ENCODE assay signal across 8 mouse cellular contexts in genomic region chr5:122054130-122054843, GRCm38 (mm10). TPM values are rescaled to one million over a fixed set of nuclear protein-coding genes. Genes with fewer than 3 reads are reported as not detected.
DNase-seq lines count a peak whose midpoint lies in the region; ATAC-seq and TF ChIP-seq lines count a peak whose summit lies in the region.

No protein-coding gene starts in this region.

- H3K4me2 ChIP-seq in forebrain, embryonic 14.5 days (ENCODE audit: low read length): peak overlapping the region; percentile 46
- H3K4me2 ChIP-seq in hindbrain, embryonic 15.5 days: peak overlapping the region; percentile 54
- peak overlapping the region; percentile 27 for H3K4me2 ChIP-seq in neural tube, embryonic 11.5 days (ENCODE audit: low read depth)

- H3K27ac ChIP-seq in ES-E14 (ENCODE audit: insufficient read depth, low read depth, low read length, poor library complexity, severe bottlenecking): no peak overlapping the region
- peak overlapping the region; percentile 74 for H3K27ac ChIP-seq in forebrain, embryonic 14.5 days (ENCODE audit: low read depth, low read length)
- peak overlapping the region; percentile 68 for H3K27ac ChIP-seq in hindbrain, embryonic 15.5 days (replicated peaks)
- H3K27ac ChIP-seq in liver, adult 2 months (replicated peaks; ENCODE audit: insufficient read depth, low read depth, low read length): no peak overlapping the region
- peak overlapping the region; percentile 67 for H3K27ac ChIP-seq in neural tube, embryonic 11.5 days (ENCODE audit: low read depth, low read length)

- peaks cover 3 to 8% of the 10 kb centered on the region in 2 experiments; a peak in 1 of 4 replicates for H3K4me1 ChIP-seq in ES-E14 (ENCODE audit: control insufficient read depth in 2 of 2, insufficient read depth in 2 of 2, low read length in 2 of 2, poor library complexity in 1 of 2)
- peaks cover 24% of the 10 kb centered on the region for H3K4me1 ChIP-seq in forebrain, embryonic 14.5 days (ENCODE audit: control insufficient read depth, insufficient read depth, low read length)
- H3K4me1 ChIP-seq in hindbrain, embryonic 15.5 days (replicated peaks): peaks cover 40% of the 10 kb centered on the region
- H3K4me1 ChIP-seq in liver, adult 2 months (ENCODE audit: control insufficient read depth, insufficient read depth, low read length): peaks cover 2% of the 10 kb centered on the region; the same call in 1 of the 2 replicates
- H3K4me1 ChIP-seq in neural tube, embryonic 11.5 days (ENCODE audit: control insufficient read depth, insufficient read depth, low read length): peaks cover 15% of the 10 kb centered on the region

- no peaks in the 10 kb centered on the region for H3K27me3 ChIP-seq in forebrain, embryonic 14.5 days (replicated peaks; ENCODE audit: control insufficient read depth, insufficient read depth, low read length)
- H3K27me3 ChIP-seq in hindbrain, embryonic 15.5 days: no peaks in the 10 kb centered on the region
- peaks cover 8% of the 10 kb centered on the region for H3K27me3 ChIP-seq in liver, adult 2 months (ENCODE audit: control insufficient read depth, insufficient read depth, low read length)
- H3K27me3 ChIP-seq in neural tube, embryonic 11.5 days (ENCODE audit: control insufficient read depth, insufficient read depth, low read length): peaks cover 3% of the 10 kb centered on the region

- peak; percentile 51 for ATAC-seq in forebrain, embryonic 14.5 days
- peak; percentile 62 for ATAC-seq in hindbrain, embryonic 15.5 days (ENCODE audit: low FRiP score, low read depth)
- peak; percentile 45; the same call in 1 of the 2 replicates for ATAC-seq in neural tube, embryonic 11.5 days (ENCODE audit: insufficient read depth, low FRiP score, low TSS enrichment)
- ATAC-seq in erythroblast, adult 5-6 weeks (replicated peaks; ENCODE audit: low FRiP score, poor library complexity, severe bottlenecking): no peak

- TF ChIP-seq POLR2A in brain, embryonic 14.5 days (IDR thresholded peaks at IDR 0.05; ENCODE audit: borderline replicate concordance, extremely low read depth, insufficient read depth, insufficient read length, poor library complexity, severe bottlenecking): no peak
- no peak for TF ChIP-seq POLR2A in liver, adult 2 months (IDR thresholded peaks at IDR 0.05; ENCODE audit: extremely low read depth, insufficient read depth, low read length)

- WGBS in forebrain, embryonic 14.5 days: 43% methylated on average over 13 of the region's 13 CpGs
- WGBS in hindbrain, embryonic 15.5 days: 36% methylated on average over 13 of the region's 13 CpGs
- WGBS in liver, adult 2 months: 51% methylated on average over 13 of the region's 13 CpGs
- WGBS in neural tube, embryonic 11.5 days: 37% methylated on average over 13 of the region's 13 CpGs

- H3K9me3 ChIP-seq in ES-E14 (ENCODE audit: control insufficient read depth, insufficient read depth, low read depth, low read length): no peaks in the 10 kb centered on the region
- H3K9me3 ChIP-seq in forebrain, embryonic 14.5 days (replicated peaks; ENCODE audit: control insufficient read depth, low read length): 0 out of 2 replicates have a peak, but pooled peaks cover 3% of the 10 kb centered on the region
- no peaks in the 10 kb centered on the region for H3K9me3 ChIP-seq in hindbrain, embryonic 15.5 days
- peaks cover 3% of the 10 kb centered on the region; the same call in 1 of the 2 replicates for H3K9me3 ChIP-seq in neural tube, embryonic 11.5 days (ENCODE audit: control insufficient read depth, low read length)

- no peaks in the 10 kb centered on the region; the same call in 1 of the 2 replicates for H3K79me2 ChIP-seq in liver, adult 2 months (ENCODE audit: control insufficient read depth, insufficient read depth, low read length)

- H3K9ac ChIP-seq in ES-E14 (ENCODE audit: insufficient read depth, low read depth, low read length, poor library complexity, severe bottlenecking): peak overlapping the region; percentile 48; the same call in 1 of the 2 replicates
- peak overlapping the region; percentile 29; the same call in 1 of the 2 replicates for H3K9ac ChIP-seq in forebrain, embryonic 14.5 days (ENCODE audit: low read length)
- H3K9ac ChIP-seq in hindbrain, embryonic 15.5 days: no peak overlapping the region
- H3K9ac ChIP-seq in liver, adult 2 months (ENCODE audit: low read depth, low read length): no peak overlapping the region
- no peak overlapping the region for H3K9ac ChIP-seq in neural tube, embryonic 11.5 days (ENCODE audit: low read length)

- peak overlapping the region; percentile 45 to 55 for H3K4me3 ChIP-seq in ES-E14 (ENCODE audit: insufficient read depth in 1 of 2, low read depth in 1 of 2, low read length in 2 of 2, poor library complexity in 1 of 2, severe bottlenecking in 1 of 2)
- H3K4me3 ChIP-seq in forebrain, embryonic 14.5 days (ENCODE audit: low read depth, low read length): no peak overlapping the region
- H3K4me3 ChIP-seq in hindbrain, embryonic 15.5 days: peak overlapping the region; percentile 7; the same call in 1 of the 2 replicates
- H3K4me3 ChIP-seq in liver, adult 2 months (ENCODE audit: insufficient read depth, low read depth, low read length): no peak overlapping the region
- H3K4me3 ChIP-seq in neural tube, embryonic 11.5 days (ENCODE audit: low read depth, low read length): no peak overlapping the region

- H3K36me3 ChIP-seq in ES-E14 (ENCODE audit: control insufficient read depth, insufficient read depth, low read length, poor library complexity, severe bottlenecking): no peaks in the 10 kb centered on the region
- H3K36me3 ChIP-seq in forebrain, embryonic 14.5 days (ENCODE audit: control insufficient read depth, insufficient read depth, low read length): no peaks in the 10 kb centered on the region
- H3K36me3 ChIP-seq in hindbrain, embryonic 15.5 days: no peaks in the 10 kb centered on the region
- no peaks in the 10 kb centered on the region for H3K36me3 ChIP-seq in liver, adult 2 months (ENCODE audit: control insufficient read depth, insufficient read depth, low read length)
- no peaks in the 10 kb centered on the region for H3K36me3 ChIP-seq in neural tube, embryonic 11.5 days (ENCODE audit: control insufficient read depth, insufficient read depth, low read length)

- no peak for TF ChIP-seq CTCF in brain, embryonic 14.5 days (IDR thresholded peaks at IDR 0.05; ENCODE audit: borderline replicate concordance, extremely low read depth, insufficient read depth, insufficient read length)
- TF ChIP-seq CTCF in liver, adult 2 months (IDR thresholded peaks at IDR 0.05; ENCODE audit: low read depth, low read length): no peak

- in situ Hi-C loops in ES-E14 (cut with MboI; ENCODE audit: low sequenced_read_pairs in 2 of 2, unreplicated experiment in 2 of 2): loop anchor here in 1 of 2 experiments (10.0 kb wide), 1 partner anchor 109 kb away; no protein-coding TSS in a partner anchor

- DNase-seq in ES-E14 (ENCODE audit: low read depth, low spot score): no peak
- DNase-seq in brain, embryonic 14.5 days (ENCODE audit: low read depth): peak; percentile 90
- peak; percentile 87 for DNase-seq in forebrain, embryonic 14.5 days (ENCODE audit: low spot score)
- DNase-seq in liver, adult 2 months (ENCODE audit: extremely low read depth, low read depth, low spot score): peak; percentile 19
- peak; percentile 70 for DNase-seq in neural tube, embryonic 11.5 days (ENCODE audit: low spot score)
- DNase-seq in right cerebral cortex, adult 18-20 months: no peak

TF ChIP-seq in ES-E14, 5 proteins besides CTCF, POLR2A, EP300 and RAD21:
- TF ChIP-seq HCFC1 (IDR thresholded peaks at IDR 0.05; ENCODE audit: borderline replicate concordance, insufficient read depth, low read length) (peak; percentile 97), ZC3H11A (IDR thresholded peaks at IDR 0.05; ENCODE audit: borderline replicate concordance, low read depth, low read length) (no peak), MAFK (IDR thresholded peaks at IDR 0.05; ENCODE audit: insufficient read depth, low read depth, low read length) (0 out of 2 replicates have a peak, but pooled peaks have one; percentile 5), CHD2 (IDR thresholded peaks at IDR 0.05; ENCODE audit: low read depth, low read length) (peak; percentile 39; the same call in 1 of the 2 replicates), ZNF384 (IDR thresholded peaks at IDR 0.05; ENCODE audit: low read depth, low read length) (no peak)

RNA-seq across cellular contexts. Expression of gene Cux2, which starts 4.4 kb away (rescaled TPM):
- total RNA-seq in ES-E14 (2012; rRNA removed): 1.8 and 2.9 TPM in 2 replicates
- polyA plus RNA-seq in brain, embryonic 14.5 days (2012; rRNA removed): 50.2 and 52.6 TPM in 2 replicates
- polyA plus RNA-seq in forebrain, embryonic 14.5 days (2014; fragmentation: Nextera tagmentation; extraction: Ambion mirVana): 16.7 and 30.0 TPM in 2 replicates
- 20.7 and 23.3 TPM in 2 replicates for polyA plus RNA-seq in hindbrain, embryonic 15.5 days (2015; fragmentation: Nextera tagmentation; extraction: Ambion mirVana)
- 4.1 and 5.9 TPM in 2 replicates for total RNA-seq in liver, adult 2 months (2014; rRNA removed)
- 11.6 and 19.5 TPM in 2 replicates for polyA plus RNA-seq in liver, adult 2 months (2012; rRNA removed)
- 12.7 and 16.2 TPM in 2 replicates for polyA plus RNA-seq in neural tube, embryonic 11.5 days (2014; fragmentation: Nextera tagmentation; extraction: Ambion mirVana)
- not detected in 2 replicates for total RNA-seq in erythroblast, adult 5-6 weeks (2015; ENCODE audit: low replicate concordance)
- 0.17 TPM in 1 of 2 replicates, not detected in the other for total RNA-seq in erythroblast, adult 5-6 weeks (2017; ENCODE audit: low replicate concordance)

RNA-seq across cellular contexts. Expression of gene Myl2, which starts 46.5 kb away (rescaled TPM):
- total RNA-seq in ES-E14 (2012; rRNA removed): 0.89 TPM in 1 of 2 replicates, not detected in the other
- polyA plus RNA-seq in brain, embryonic 14.5 days (2012; rRNA removed): 0.26 and 0.32 TPM in 2 replicates
- polyA plus RNA-seq in forebrain, embryonic 14.5 days (2014; fragmentation: Nextera tagmentation; extraction: Ambion mirVana): 1.0 and 1.1 TPM in 2 replicates
- polyA plus RNA-seq in hindbrain, embryonic 15.5 days (2015; fragmentation: Nextera tagmentation; extraction: Ambion mirVana): 2.1 and 2.6 TPM in 2 replicates
- 0.74 and 3.9 TPM in 2 replicates for total RNA-seq in liver, adult 2 months (2014; rRNA removed)
- not detected in 2 replicates for polyA plus RNA-seq in liver, adult 2 months (2012; rRNA removed)
- 9.2 and 13.7 TPM in 2 replicates for polyA plus RNA-seq in neural tube, embryonic 11.5 days (2014; fragmentation: Nextera tagmentation; extraction: Ambion mirVana)
- total RNA-seq in erythroblast, adult 5-6 weeks (2015; ENCODE audit: low replicate concordance): not detected in 2 replicates
- 1.1 TPM in 1 of 2 replicates, not detected in the other for total RNA-seq in erythroblast, adult 5-6 weeks (2017; ENCODE audit: low replicate concordance)

Comparison
In these comparisons a context has a peak if more than half of its experiments do, and no peak if none do; other contexts are left out.
1. DNase-seq: peak in brain, embryonic 14.5 days (single experiment), forebrain, embryonic 14.5 days (single experiment), liver, adult 2 months (single experiment) and neural tube, embryonic 11.5 days (single experiment); none in ES-E14 (single experiment) and right cerebral cortex, adult 18-20 months (single experiment).
2. H3K27ac ChIP-seq: peak in forebrain, embryonic 14.5 days (single experiment), hindbrain, embryonic 15.5 days (single experiment) and neural tube, embryonic 11.5 days (single experiment); none in ES-E14 (single experiment) and liver, adult 2 months (single experiment).
3. H3K4me3 ChIP-seq: peak in ES-E14 (2 of 2) and hindbrain, embryonic 15.5 days (single experiment); none in forebrain, embryonic 14.5 days (single experiment), liver, adult 2 months (single experiment) and neural tube, embryonic 11.5 days (single experiment).
4. H3K9ac ChIP-seq: peak in ES-E14 (single experiment) and forebrain, embryonic 14.5 days (single experiment); none in hindbrain, embryonic 15.5 days (single experiment), liver, adult 2 months (single experiment) and neural tube, embryonic 11.5 days (single experiment).
5. Peak in every context shown above with its lines, with median percentiles within 50 percentile points of each other: H3K4me2 ChIP-seq.